Mouse (Mus musculus) heart, postnatal 36 days (tissue): Measurements from ENCODE around the gene Coq10b. TPM values are rescaled to one million over a fixed set of nuclear protein-coding genes. Genes with fewer than 3 reads are reported as not detected.
"Not testable (repeated sequence)": the region's sequence is repeated elsewhere in the genome, so short reads cannot be mapped to it uniquely, and the experiment has no call there.

ENCODE experiments used
- DNase-seq, 2 experiments: peaks; one replicate each; pipeline ENCODE4 v3.0.0; 2021 to 2022
- intact Hi-C: fragments of 180-260 bp; cut with DNase I; formaldehyde crosslinking; loops from one replicate; pipeline ENCODE4 v1.15.1; 2025
- total RNA-seq, 2 experiments: library from RNA; stranded (reverse); gene quantifications; 2 replicates each; pipeline ENCODE4 v1.2.3; 2021

The Coq10b gene
- total RNA-seq = 10 to 100 TPM; 38.0 to 76.2 TPM

DNA sequence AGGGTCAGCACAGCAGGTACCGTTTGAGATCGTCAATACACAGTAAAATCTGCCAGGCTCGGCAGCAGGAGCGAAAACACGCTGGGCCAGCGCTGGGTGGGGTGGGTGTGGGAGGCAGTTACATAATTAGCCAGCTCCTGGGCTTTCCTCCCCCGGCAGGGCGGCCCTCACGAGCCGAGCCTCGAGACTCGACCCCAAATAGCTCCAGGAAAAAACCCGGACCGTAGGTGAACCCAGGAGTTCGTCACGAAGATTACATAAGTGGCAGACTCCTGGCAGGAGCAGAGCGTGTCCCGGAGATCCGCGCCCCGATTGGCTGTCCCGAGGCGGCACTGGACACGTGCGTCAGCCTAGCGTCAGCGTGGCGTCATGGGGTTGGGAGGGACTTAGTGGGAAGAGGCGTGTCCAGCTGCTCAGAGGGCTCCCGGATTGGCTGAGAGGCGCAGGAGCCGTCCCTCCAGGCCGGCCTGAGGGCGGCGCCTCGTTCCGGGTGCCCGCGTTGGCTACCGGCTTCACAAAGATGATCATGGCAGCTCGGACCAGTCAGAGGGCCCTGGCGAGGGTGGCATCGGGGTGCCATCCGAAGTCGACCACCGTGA, at the start of gene Coq10b:
Gene Coq10b (plus strand): TSS at position 416 of the 599 bp plus-strand sequence.
- DNase-seq = peak; percentile 99 to 100
- intact Hi-C loops = loop anchor here (2.0 kb wide), 1 partner anchor 184 kb away; the partner anchor contains the start of gene Mars2

DNA sequence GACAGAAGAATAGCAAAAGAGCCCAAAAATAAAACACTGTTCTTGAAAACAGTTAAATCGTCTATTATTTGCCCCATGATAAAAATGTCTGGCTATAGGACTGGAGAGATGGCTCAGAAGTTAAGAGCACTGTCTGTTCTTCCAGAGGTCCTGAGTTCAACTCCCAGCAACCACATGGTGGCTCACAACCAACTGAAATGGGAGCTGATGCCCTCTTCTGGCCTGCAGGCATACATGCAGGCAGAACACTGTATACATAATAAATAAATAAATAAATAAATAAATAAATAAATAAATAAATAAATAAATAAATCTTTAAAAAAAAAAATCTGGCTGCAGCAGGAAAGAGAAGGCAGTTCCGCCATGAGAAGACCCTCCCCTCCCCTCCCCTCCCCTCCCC, 44.3 kb upstream of the Coq10b start:
- DNase-seq = not testable (repeated sequence)

DNA sequence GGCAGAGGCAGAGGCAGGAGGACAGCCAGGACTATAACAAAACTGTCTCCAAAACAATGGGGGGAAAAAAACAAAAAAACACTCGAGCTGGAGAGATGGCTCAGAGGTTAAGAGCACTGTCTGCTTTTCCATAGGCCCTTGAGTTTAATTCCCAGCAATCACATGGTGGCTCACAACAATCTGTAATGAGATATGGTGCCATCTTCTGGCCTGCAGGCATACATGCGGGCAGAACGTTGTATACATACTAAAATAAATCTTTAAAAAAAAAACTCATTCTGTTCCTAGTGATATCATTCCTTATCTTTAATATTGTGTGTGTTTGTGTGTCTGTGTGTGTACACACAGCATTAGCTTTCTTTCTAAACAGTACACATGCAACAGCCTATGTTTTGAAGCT, 40.1 kb upstream of the Coq10b start:
- intact Hi-C loops = no loop called here
- no peak for DNase-seq

More for the DNA sequence above, 44.3 kb upstream of the Coq10b start:
- intact Hi-C loops = loop anchor here (2.0 kb wide), 1 partner anchor 16 kb away; no protein-coding TSS in a partner anchor

DNA sequence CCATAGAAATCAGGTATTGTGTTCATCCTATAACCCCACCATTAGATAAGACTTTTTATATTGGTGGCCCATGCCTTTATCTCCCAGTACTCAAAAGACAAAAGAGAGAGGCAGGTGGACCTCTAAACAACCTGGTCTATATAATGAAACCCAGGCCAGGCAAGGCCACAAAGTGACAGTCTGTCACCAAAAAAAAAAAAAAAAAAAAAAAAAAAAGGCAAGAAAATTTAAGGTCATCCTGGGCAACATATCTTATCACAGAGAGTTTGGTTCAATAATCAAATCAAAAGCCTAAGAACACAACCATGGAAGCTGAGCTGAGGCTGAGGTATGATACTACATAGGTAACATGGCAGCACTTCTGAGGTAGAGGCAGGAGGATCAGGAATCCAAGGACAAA, 30.7 kb upstream of the Coq10b start:
- DNase-seq = no peak
- intact Hi-C loops = no loop called here

DNA sequence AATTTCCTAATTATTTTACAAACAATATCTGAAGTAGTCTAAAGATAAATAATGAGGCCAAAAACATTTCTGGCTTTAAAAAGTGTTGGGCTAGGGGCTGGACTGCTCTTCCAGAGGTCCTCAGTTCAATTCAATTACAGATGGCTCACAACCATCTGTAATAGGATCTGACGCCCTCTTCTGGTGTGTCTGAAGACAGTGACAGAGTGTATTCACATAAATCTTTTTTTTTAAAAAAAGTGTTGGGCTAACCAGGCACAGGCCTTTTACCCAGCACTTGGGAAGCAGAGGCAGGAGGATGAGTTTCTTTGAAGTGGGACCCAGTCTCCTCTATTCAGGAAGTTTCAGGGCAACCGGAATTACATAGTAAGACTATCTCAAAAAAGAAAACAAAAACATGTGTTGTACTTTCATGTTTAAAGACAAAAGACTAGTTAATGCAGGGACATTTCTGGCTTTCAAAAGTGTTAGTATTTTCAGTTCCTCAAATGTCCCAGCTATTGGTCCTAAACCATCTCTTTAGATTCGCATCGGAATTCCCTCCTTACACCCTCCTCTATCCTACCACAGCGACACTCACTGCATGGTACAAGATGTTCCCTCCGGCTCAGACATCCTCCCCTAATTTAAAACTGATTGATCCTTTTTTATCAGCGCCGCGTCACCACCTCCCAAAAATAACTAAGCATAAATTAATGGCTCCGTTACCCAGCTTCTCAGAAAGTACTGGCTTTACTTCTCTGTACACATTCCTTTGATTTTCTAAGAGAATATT, 26.7 kb upstream of the Coq10b start:
- intact Hi-C loops = loop anchor here (5.0 kb wide), 1 partner anchor 106 kb away; the partner anchor contains the start of gene Mob4

DNA sequence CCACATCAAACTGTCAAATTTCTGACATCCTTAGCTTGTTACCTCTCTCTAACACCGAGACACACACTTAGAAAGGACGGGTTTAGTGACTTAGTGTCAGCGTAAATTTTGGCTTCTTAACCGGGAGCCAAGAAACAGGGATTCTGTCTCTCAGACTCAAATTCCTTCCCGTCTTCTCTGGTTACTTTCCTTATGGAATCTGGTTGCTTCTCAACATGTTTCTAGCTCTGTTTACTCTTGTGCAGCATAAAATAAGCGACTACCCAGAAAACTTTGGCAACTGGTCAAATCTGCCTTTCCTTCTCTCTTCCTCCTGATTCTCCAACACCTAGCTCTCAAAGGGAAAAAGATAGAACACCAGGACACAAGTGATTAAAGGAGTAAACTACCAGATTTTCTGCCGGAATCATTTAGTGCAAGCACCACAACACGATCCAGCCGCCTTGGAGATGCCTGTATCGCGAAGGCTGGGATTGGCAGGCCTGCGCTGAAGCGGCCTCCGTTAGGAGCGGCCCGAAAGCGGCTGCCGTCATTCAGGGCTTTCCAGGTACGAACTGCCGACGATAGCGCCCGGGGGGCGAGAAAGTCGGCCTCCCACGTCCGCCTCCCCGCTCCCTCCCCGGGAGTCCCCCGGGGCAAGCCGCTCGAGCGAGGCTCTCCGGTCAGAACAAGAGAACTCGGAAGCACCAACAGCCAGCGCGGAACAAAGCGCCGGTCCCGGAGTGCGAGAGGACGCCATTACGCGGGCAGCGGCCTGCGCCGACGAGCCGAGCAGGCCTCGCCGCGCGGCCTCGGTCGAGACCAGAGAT, 25.9 kb upstream of the Coq10b start:
- DNase-seq = no peak
- intact Hi-C loops = loop anchor here (1.0 to 5.0 kb wide), 3 partner anchors 25 to 106 kb away; partner anchors contain the start of genes Hspd1, Hspe1 and Mob4

More for the DNA sequence above, 26.7 kb upstream of the Coq10b start:
- peak; percentile 22 to 25 for DNase-seq

DNA sequence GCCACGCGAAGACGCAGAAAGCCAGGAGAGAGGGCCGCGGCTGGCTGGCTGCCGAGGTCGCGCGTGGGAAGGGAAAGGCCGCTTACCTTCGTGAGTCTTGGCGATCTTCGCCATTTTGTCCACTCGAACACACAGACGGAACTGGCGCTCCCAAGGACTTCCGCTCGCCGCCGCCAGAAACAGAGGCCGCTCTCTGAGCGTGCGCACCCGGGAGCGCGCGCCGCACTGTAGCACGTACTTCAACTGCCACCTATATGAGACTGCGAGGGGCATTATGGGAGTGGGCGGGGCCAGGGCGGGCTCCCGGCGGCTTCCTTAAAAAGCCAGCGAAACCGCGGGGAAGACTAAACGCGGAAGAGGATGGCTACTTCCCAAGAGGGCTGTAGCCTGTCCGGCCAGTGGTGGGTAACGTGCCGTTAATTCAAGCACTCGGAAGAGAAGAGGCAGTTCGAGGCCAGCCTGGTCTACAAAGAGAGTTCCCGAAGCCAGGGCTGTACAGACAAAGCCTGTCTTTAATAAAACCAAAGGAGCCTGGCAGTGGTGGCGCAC, 25.2 kb upstream of the Coq10b start, which contains the start of gene Sf3b1:
Gene Sf3b1 (minus strand): TSS at position 229 of the 549 bp plus-strand sequence.
- intact Hi-C loops = loop anchor here (1.0 to 5.0 kb wide), 3 partner anchors 24 to 105 kb away; partner anchors contain the start of genes Hspd1, Hspe1 and Mob4
- peak; percentile 93 to 96 for DNase-seq

DNA sequence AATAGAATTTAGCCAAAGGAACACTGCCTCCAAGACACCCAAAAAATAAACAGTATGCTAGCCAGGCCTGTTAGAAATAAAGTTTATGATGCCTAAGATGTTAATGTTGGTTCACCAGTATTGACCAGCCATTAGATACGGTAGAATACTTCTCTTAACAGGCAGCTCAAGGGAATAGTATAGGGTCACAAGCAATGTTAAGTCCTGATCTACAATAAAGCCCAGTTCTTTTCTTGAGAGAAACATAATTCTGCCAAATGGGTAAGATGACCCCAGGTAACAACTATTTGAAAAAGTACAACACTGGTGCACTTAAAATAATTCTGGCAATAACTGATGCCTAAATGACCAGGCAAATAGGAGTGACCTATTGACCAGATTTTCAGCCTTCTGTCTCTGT, 24.6 kb upstream of the Coq10b start:
- DNase-seq = no peak
- intact Hi-C loops = loop anchor here (1.0 to 5.0 kb wide), 3 partner anchors 23 to 104 kb away; partner anchors contain the start of genes Hspd1, Hspe1 and Mob4

DNA sequence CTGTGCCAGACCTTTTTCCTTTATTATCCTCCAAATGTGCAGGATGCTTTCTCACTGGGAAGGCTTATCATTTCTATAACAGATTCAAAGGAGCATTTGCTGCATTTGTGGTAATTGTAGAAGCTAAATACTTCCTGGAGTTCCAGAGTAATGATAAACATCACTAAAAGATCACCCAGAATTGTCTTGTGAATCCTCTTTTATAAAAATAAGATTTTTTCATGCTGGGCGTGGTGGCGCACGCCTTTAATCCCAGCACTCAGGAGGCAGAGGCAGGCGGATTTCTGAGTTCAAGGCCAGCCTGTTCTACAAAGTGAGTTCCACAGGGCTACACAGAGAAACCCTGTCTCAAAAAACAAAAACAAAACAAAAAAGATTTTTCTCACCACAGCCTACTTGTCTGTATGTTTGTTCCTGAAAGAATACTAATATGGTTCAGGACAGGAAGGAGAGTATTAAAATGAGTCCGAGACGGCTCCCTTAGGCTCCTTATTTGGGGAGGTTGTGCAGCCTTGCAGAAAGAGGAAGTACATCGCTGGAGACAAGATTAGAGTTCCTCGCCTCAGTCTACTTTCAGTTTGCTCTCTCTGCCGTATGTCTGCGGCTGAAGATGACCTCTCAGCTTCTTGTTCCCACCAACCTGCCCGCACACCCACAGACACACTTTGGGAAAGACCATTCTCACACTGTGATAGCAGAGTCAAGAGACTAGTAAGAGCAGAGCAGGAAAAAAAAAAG, 23.9 kb upstream of the Coq10b start:
- intact Hi-C loops = loop anchor here (5.0 kb wide), 1 partner anchor 104 kb away; the partner anchor contains the start of gene Mob4
- DNase-seq = peak in 1 of 2 experiments; percentile 25

DNA sequence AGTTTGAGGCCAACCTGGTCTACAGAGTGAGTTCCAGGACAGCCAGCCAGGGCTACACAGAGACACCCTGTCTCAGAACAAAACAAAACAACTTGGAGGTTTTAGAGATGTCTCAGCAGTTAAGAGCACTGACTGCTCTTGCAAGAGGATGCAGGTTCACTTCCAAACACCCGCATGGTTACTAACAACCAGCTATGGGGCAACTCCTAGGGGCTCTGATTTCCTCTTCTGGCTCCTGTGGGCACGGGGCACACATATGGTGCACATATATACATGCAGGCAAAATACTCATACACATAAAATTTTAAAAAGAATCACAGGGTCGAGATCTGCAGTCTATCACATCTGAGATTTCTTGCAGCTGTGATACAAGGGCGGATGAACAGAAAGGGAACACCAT, 23.1 kb upstream of the Coq10b start:
- intact Hi-C loops = loop anchor here (5.0 kb wide), 1 partner anchor 103 kb away; the partner anchor contains the start of gene Mob4
- DNase-seq = no peak

DNA sequence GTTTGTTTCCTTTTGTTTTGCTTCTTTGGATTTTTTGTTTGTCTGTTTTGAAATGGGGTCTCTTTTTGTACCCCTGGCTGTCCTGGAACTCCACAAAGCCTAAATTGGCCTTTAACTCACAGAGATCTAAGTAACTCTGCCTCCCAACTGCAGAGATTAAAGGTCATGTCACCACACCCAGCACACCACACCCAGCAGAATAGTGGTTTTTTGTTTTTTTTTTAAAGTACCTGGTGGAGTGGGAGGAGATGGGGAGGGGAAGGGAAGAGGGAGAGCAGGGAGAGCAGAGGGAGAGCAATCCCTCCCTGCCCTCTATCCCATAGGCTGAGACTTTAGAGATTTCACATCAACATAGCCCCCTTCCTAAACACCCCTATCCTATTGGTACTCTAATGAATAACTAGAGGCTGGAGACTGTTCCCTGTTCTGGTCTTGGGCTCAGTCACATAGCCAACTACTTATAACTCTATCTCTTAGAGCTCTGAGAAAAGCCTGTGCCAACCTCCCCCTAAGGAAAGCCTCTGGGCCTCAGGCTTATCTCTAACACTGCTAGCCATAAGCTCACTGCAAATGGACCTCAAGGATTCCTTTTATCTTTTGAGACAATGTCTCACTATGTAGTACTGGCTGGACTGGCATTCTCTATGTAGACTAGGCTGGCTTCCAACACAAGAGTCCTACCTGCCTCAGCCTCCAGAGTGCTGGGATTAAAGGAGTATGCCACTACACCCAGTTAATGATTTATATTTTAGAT, 21.4 kb upstream of the Coq10b start:
- no peak for DNase-seq
- intact Hi-C loops = no loop called here

DNA sequence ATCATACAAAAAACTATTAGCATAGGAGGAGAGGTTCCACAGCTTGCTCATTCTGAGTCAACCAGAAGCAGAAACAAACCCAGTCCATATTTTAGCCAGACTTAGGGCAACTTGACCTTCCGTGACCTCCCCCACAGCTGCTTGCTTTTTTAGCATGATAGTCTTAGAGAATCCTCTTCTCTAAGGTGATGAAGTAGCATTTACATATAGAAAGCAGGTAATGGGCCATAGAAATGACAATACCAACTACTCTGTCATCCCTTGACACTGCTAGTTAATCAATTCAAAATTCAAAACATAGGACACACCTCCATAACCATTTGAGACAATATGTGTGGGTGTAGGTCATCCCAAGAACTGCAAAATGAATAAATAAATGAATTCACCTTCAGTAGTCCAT, 12.6 kb upstream of the Coq10b start:
- intact Hi-C loops = no loop called here
- no peak for DNase-seq

DNA sequence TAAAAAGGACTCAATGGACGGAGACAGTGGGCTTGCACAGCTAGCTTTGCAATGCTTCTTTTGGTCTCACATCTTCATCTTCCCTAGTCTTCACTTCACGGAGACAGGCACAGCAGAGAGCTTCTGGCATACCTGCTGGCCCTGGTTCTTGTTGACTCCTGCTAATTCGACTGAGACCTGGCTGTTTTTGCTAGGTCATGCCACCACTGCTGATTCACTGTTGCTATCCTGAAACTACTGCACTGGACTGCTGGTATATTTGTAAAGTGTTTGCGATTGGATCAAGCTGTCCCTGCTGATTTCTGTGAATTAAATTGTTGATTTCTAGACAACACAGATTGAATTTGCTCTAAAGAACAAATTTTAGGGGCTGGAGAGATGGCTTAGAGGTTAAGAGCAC, 10.9 kb upstream of the Coq10b start:
- no peak for DNase-seq
- intact Hi-C loops = no loop called here

DNA sequence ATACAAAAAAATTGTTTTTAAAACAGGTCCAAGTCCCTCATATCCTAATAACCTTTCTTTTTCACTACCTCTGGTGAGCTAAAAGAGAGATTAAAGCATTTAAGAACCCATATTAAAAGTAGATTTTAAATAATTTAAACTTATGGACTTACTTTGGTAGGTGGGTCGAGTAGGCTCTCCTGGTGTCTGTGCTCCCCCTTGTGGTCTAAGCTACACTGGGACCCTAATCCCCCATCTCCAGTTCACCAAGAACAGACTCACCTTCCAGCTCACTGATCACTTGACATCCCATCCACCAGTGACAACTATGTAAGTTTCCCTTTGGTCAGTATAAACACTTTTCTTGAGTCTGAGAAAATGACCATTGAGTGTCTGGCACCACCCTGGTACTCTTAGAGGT, 10.3 kb upstream of the Coq10b start:
- DNase-seq = no peak
- intact Hi-C loops = no loop called here

DNA sequence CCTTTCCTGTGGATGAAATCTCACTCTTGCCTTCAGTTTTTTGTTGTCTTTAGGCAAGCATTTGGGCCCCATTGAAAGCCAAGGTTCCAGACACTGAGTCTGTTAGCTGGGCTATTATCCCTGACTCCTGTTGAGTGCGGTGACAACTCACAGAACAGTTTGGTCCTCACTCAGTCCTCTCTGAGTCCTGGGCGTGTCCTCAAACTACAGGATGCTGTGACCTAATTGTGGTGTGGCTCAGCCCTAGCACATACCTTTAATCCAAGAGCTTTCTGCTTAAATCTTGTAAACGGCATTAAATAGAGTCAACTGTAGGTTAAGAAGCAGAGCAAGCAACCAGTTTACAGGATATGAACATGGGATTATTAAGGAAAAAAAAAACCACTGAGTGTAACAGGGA, 9.4 kb upstream of the Coq10b start:
- intact Hi-C loops = no loop called here
- no peak for DNase-seq

DNA sequence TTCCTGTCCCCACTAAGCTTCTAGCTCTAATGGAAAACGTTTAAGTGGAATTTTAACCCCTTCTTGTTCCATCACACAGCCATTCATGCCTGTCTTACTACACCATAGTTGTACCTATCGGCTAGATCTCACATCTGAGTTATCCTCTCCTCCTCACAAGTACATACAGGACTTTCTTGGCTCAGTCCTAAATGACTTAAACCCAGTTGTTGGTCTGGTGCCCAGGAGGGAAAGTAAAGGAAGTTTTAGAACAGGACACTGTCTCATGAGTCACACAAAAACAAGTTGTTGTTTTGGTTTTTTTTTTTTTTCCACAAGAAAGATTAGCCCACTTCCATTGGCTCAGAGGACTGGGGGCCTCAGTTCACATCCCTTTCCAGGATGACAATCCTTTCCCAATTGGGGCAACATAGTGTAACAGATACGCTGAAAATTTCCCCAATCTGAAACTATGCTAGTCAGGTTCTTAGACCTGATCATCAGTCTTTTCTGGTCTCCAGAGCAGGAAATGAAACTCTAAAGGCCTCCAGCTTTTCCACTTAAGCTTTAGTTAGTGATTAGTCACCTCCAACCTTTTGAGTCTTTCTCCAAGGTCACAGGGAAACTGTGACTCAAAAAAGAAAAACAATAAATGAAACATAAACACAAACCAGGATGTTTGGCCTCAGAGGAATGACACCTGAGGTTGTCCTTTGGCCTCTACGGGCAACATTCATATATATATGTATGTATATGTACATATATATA, 3.6 kb upstream of the Coq10b start:
- no peak for DNase-seq
- intact Hi-C loops = no loop called here

DNA sequence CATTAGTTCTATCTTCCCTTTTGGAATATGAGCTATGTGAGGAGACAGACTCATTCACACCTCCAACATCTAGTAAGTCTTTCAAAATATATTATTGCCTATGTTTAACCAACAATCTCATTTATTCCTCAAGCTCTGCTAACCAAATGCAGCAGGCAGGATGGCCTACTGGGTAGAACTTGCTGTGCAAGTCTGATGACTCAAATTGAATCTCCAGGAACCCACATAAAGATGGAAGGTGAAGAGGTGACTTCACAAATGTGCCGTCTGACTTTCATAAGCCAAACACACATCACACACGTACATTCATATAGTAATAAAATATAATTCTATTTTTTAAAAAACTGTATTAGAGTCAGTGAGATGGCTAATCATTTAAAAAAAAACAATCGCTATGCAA, 899 bp upstream of the Coq10b start:
- intact Hi-C loops = loop anchor here (1.0 to 2.0 kb wide), 2 partner anchors 24 to 185 kb away; partner anchors contain the start of genes Mars2 and Sf3b1
- DNase-seq = no peak

DNA sequence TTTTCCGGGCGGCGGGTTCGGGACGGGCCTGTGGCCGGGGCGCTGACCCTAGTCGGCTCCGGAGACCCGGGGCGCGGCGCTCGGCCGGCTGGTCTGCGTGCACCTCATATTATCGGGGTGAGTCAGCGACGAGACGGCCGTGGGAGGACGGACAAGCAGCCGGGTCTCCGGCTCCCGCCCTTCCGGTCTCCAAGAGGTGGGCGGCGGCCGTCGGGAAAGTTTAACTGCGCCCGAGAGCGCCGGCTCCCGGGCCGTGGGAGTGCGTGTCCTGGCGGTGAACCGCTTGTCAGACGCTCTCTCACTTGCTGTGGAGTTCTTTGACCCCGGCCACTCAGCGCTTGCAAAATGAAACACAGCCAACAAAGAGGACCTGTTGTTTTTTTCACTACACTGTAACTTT, 435 bp downstream of the Coq10b start:
- intact Hi-C loops = loop anchor here (2.0 kb wide), 1 partner anchor 184 kb away; the partner anchor contains the start of gene Mars2
- peak in 1 of 2 experiments; percentile 76 for DNase-seq
